Mouse (Mus musculus): ENCODE data around the gene Gm21411. TPM values are rescaled to one million over a fixed set of nuclear protein-coding genes. Genes with fewer than 3 reads are reported as not detected.

Gm21411 gene
- not detected for total RNA-seq (2023)

GRCm38 (mm10) chr4:146909386-146910137, at the start of gene Gm21411:
Gene Gm21411, minus strand, starts transcription at chr4:146909590.

Other genes starting within 250 kb of the Gm21411 start
- gene Zfp989, start 62.4 kb upstream of the Gm21411 start, total RNA-seq (2023) = under 1 TPM in 1 of 2 experiments, not detected in 1; 0.86 TPM
- gene Rex2, start 112.3 kb upstream of the Gm21411 start, total RNA-seq (2023) = under 1 TPM; 0.60 to 0.82 TPM
- 10 to 100 TPM; 20.9 to 21.8 TPM for gene Zfp991, start 222.4 kb upstream of the Gm21411 start, total RNA-seq (2023)